28 mouse cellular contexts compared by ENCODE assay signal in genomic region chr7:118309733-118310132, GRCm38 (mm10).
DNase-seq lines count a peak whose midpoint lies in the region; ATAC-seq and TF ChIP-seq lines count a peak whose summit lies in the region.
"Had no signal": no experiment of that assay in that cellular context is flagged by ENCODE, and none has a peak within 500 bp of the region (broad histone marks: within the 10 kb centered on the region; RNA-seq: fewer than 3 reads in every experiment).

No protein-coding gene starts in this region.

- no peak for TF ChIP-seq CTCF in intestine, postnatal 0 days (IDR thresholded peaks at IDR 0.05; ENCODE audit: low read depth)

- no peaks in the 10 kb centered on the region for H3K27me3 ChIP-seq in intestine, embryonic 14.5 days (replicated peaks; ENCODE audit: control insufficient read depth, insufficient read depth, low read length)
- no peaks in the 10 kb centered on the region for H3K27me3 ChIP-seq in intestine, postnatal 0 days (replicated peaks; ENCODE audit: control insufficient read depth, insufficient read depth, low read length)
- H3K27me3 ChIP-seq in stomach, embryonic 15.5 days (replicated peaks) = no peaks in the 10 kb centered on the region
- H3K27me3 ChIP-seq: embryonic facial prominence, embryonic 13.5 days; forebrain, embryonic 13.5 days; Patski had no signal

- no peaks in the 10 kb centered on the region for H3K4me1 ChIP-seq in intestine, embryonic 14.5 days (replicated peaks; ENCODE audit: control insufficient read depth, insufficient read depth, low read length)
- peaks cover 5% of the 10 kb centered on the region; the same call in 1 of the 2 replicates for H3K4me1 ChIP-seq in intestine, postnatal 0 days (replicated peaks; ENCODE audit: control insufficient read depth, insufficient read depth, low read length)
- H3K4me1 ChIP-seq in stomach, embryonic 15.5 days = no peaks in the 10 kb centered on the region
- H3K4me1 ChIP-seq: forebrain, embryonic 13.5 days; heart, embryonic 12.5 days; heart, embryonic 15.5 days had no signal

- DNase-seq in intestine, embryonic 14.5 days (ENCODE audit: low spot score) = no peak
- DNase-seq in gastrocnemius, postnatal 25 days = no peak
- DNase-seq in frontal cortex, postnatal 10 days (ENCODE audit: low spot score in 2 of 2) = no peak
- DNase-seq: adrenal gland, postnatal 10 days; cerebellum, adult 11-12 months; cerebellum, adult 8-10 months; cerebellum, postnatal 10 days; cerebellum, postnatal 36 days; embryo, embryonic 11 days; gastrocnemius, adult 2 months; gastrocnemius, postnatal 14 days; heart, adult 18-20 months; heart, postnatal 10 days; heart, postnatal 36 days had no signal

- H3K4me3 ChIP-seq in intestine, embryonic 14.5 days (ENCODE audit: low read depth, low read length) = no peak overlapping the region
- H3K4me3 ChIP-seq in intestine, postnatal 0 days (ENCODE audit: low read depth, low read length) = no peak overlapping the region
- H3K4me3 ChIP-seq in stomach, embryonic 15.5 days (replicated peaks) = no peak overlapping the region
- H3K4me3 ChIP-seq: embryonic facial prominence, embryonic 10.5 days; embryonic facial prominence, embryonic 13.5 days; erythroblast, embryonic 14.5 days; forebrain, embryonic 13.5 days; gastrocnemius, adult 2 months; heart, embryonic 12.5 days; heart, embryonic 15.5 days had no signal

- no peak overlapping the region for H3K4me2 ChIP-seq in intestine, embryonic 14.5 days (ENCODE audit: low read length)
- no peak overlapping the region; the same call in 1 of the 2 replicates for H3K4me2 ChIP-seq in intestine, postnatal 0 days (replicated peaks; ENCODE audit: low read depth)
- H3K4me2 ChIP-seq in stomach, embryonic 15.5 days = no peak overlapping the region
- H3K4me2 ChIP-seq: embryonic facial prominence, embryonic 13.5 days; forebrain, embryonic 13.5 days; heart, embryonic 12.5 days; heart, embryonic 15.5 days; hindbrain, embryonic 14.5 days had no signal

- no peak overlapping the region for H3K9ac ChIP-seq in intestine, embryonic 14.5 days (ENCODE audit: low read length)
- H3K9ac ChIP-seq in intestine, postnatal 0 days (ENCODE audit: low read depth, low read length) = no peak overlapping the region
- H3K9ac ChIP-seq in stomach, embryonic 15.5 days = no peak overlapping the region
- H3K9ac ChIP-seq: embryonic facial prominence, embryonic 13.5 days; forebrain, embryonic 13.5 days; heart, embryonic 12.5 days; heart, embryonic 15.5 days; hindbrain, embryonic 14.5 days had no signal

- WGBS in intestine, embryonic 14.5 days = 66% methylated on average over 5 of the region's 5 CpGs
- WGBS in intestine, postnatal 0 days = 35% methylated on average over 5 of the region's 5 CpGs
- WGBS in stomach, embryonic 15.5 days = 56% methylated on average over 5 of the region's 5 CpGs

- H3K9me3 ChIP-seq in intestine, embryonic 14.5 days (ENCODE audit: control insufficient read depth, low read length) = no peaks in the 10 kb centered on the region
- H3K9me3 ChIP-seq in intestine, postnatal 0 days (ENCODE audit: control insufficient read depth) = no peaks in the 10 kb centered on the region
- no peaks in the 10 kb centered on the region for H3K9me3 ChIP-seq in stomach, embryonic 15.5 days
- H3K9me3 ChIP-seq: embryonic facial prominence, embryonic 10.5 days; embryonic facial prominence, embryonic 13.5 days; forebrain, embryonic 13.5 days; heart, embryonic 12.5 days; heart, embryonic 15.5 days had no signal

- no peak overlapping the region for H3K27ac ChIP-seq in intestine, embryonic 14.5 days (ENCODE audit: low read depth)
- H3K27ac ChIP-seq in intestine, postnatal 0 days (ENCODE audit: low read depth, low read length) = peak overlapping the region; percentile 35; the same call in 1 of the 2 replicates
- peak overlapping the region; percentile 40; the same call in 1 of the 2 replicates for H3K27ac ChIP-seq in stomach, embryonic 15.5 days
- H3K27ac ChIP-seq: embryonic facial prominence, embryonic 10.5 days; embryonic facial prominence, embryonic 13.5 days; forebrain, embryonic 13.5 days; gastrocnemius, adult 2 months; heart, embryonic 15.5 days; hindbrain, embryonic 14.5 days; hindbrain, postnatal 0 days had no signal

- ATAC-seq in intestine, embryonic 14.5 days (replicated peaks; ENCODE audit: low FRiP score, low TSS enrichment, low read depth) = peak; percentile 63
- peak; percentile 80 for ATAC-seq in intestine, postnatal 0 days
- ATAC-seq in stomach, embryonic 15.5 days (ENCODE audit: insufficient read depth, low FRiP score, low read depth) = peak; percentile 74
- ATAC-seq in monocyte, adult 5-6 weeks (replicated peaks; ENCODE audit: insufficient number of reproducible peaks, low FRiP score, low TSS enrichment, poor library complexity, severe bottlenecking) = no peak
- ATAC-seq: forebrain, embryonic 13.5 days; forebrain, embryonic 16.5 days; hindbrain, postnatal 0 days; inflammation-experienced regulatory T-cells, adult 6 months; Patski had no signal

- no peaks in the 10 kb centered on the region for H3K36me3 ChIP-seq in intestine, embryonic 14.5 days (ENCODE audit: control insufficient read depth, insufficient read depth, low read length)
- H3K36me3 ChIP-seq in intestine, postnatal 0 days (ENCODE audit: control insufficient read depth, insufficient read depth) = no peaks in the 10 kb centered on the region
- no peaks in the 10 kb centered on the region for H3K36me3 ChIP-seq in stomach, embryonic 15.5 days
- H3K36me3 ChIP-seq: embryonic facial prominence, embryonic 10.5 days; embryonic facial prominence, embryonic 13.5 days; heart, embryonic 12.5 days; heart, embryonic 15.5 days had no signal
